Mouse (Mus musculus): ENCODE data around the gene Vmn1r117.
"Not testable (repeated sequence)": the region's sequence is repeated elsewhere in the genome, so short reads cannot be mapped to it uniquely, and the experiment has no call there.

Gene Vmn1r117

DNA sequence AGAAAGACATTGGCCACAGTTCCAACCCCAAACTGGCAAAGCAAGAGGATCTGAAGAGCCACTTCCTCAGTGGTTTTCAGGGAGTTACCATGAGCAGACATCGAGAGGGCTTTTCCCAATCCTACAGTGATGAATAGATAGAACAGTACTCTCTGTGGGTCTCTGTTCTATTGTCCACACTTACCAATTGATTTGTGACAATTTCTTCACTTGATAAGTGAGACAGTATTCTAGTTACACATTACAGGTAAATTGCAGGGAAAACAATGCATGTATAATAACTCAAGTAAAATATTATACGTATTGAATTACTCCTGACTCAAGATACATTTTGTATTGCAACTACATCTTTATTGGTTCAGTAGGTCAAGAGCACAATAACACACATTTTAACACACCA lies at the start of gene Vmn1r117:
TSS of gene Vmn1r117 (minus strand) at position 101 of the 400 bp plus-strand sequence.
- not testable (repeated sequence) for DNase-seq (ENCODE audit: low read depth, low spot score)

DNA sequence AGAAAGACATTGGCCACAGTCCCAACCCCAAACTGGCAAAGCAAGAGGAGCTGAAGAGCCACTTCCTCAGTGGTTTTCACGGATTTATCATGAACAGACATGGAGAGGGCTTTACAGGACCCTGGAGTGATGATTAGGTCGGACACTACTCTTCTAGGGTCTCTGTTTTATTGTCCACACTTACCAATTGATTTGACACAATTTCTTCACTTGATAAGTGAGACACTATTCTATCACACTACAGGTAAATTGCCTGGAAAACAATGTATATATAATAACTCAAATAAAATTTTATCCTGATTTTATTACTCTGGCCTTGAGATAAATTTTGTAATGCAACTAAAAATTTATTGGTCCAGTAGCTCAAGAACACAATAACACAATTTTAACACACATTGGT lies 28.3 kb upstream of the Vmn1r117 start, which contains the start of gene Vmn1r118:
TSS of gene Vmn1r118 (minus strand) at position 101 of the 400 bp plus-strand sequence.
- not testable (repeated sequence) for DNase-seq (ENCODE audit: low read depth, low spot score)

DNA sequence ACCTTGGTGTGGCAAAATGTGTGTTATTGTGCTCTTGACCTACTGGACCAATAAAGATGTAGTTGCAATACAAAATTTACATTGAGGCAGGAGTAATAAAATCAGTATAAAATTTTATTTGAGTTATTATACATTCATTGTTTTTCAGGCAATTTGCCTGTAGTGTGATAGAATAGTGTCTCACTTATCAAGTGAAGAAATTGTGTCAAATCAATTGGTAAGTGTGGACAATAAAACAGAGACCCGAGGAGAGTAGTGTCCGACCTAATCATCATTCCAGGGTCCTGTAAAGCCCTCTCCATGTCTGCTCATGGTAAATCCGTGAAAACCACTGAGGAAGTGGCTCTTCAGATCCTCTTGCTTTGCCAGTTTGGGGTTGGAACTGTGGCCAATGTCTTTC lies 12.0 kb downstream of the Vmn1r117 start, which contains the start of gene Vmn1r116:
TSS of gene Vmn1r116 (plus strand) at position 301 of the 400 bp plus-strand sequence.
- not testable (repeated sequence) for DNase-seq (ENCODE audit: low read depth, low spot score)

DNA sequence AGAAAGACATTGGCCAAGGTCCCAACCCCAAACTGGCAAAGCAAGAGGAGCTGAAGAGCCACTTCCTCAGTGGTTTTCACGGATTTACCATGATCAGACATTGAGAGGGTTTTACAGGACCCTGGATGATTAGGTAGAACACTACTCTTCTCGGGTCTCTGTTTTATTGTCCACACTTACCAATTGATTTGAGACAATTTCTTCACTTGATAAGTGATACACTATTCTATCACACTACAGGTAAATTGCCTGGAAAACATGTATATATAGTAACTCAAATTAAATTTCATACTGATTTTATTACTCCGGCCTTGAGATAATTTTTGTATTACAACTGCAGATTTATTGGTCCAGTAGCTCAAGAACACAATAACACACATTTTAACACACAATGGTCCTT lies 39.0 kb downstream of the Vmn1r117 start, which contains the start of gene Vmn1r115:
TSS of gene Vmn1r115 (minus strand) at position 101 of the 400 bp plus-strand sequence.
- DNase-seq (ENCODE audit: low read depth, low spot score), result not testable (repeated sequence)

Measured in mesoderm, embryonic 11.5 days (tissue).